Mouse (Mus musculus) lung, postnatal 0 days (tissue): ENCODE data around the gene March8. TPM values are rescaled to one million over a fixed set of nuclear protein-coding genes. Genes with fewer than 3 reads are reported as not detected.

Experiments
- ATAC-seq: fragments of 200-750 bp; cut with Nextera tagmentation; 2 replicates; pipeline ENCODE4 v1.8.0; 2017; ENCODE audit warnings: moderate library complexity
- DNase-seq: peaks from one replicate; pipeline ENCODE4 v3.0.0-alpha.2; 2016; ENCODE audit warnings: low spot score
- H3K27ac ChIP-seq: fragments of 300-500 bp; sonication (generic); 2 replicates; pipeline ENCODE4 v1.5.1; 2014; ENCODE audit warnings: antibody characterized with exemption, mild to moderate bottlenecking, low read length, mixed read lengths
- H3K27me3 ChIP-seq: fragments of 300-500 bp; sonication (generic); replicated peaks from 2 replicates; pipeline ENCODE4 v1.6.1; 2014; ENCODE audit warnings: low read length, mixed read lengths; ENCODE audit not compliant: insufficient read depth
- H3K36me3 ChIP-seq: fragments of 300-500 bp; sonication (generic); 2 replicates; pipeline ENCODE4 v1.6.1; 2014; ENCODE audit warnings: low read length, mixed read lengths; ENCODE audit not compliant: insufficient read depth
- H3K4me1 ChIP-seq: fragments of 300-500 bp; sonication (generic); 2 replicates; pipeline ENCODE4 v1.6.1; 2014; ENCODE audit warnings: antibody characterized with exemption, low read depth, low read length, mixed read lengths; ENCODE audit not compliant: insufficient read depth
- H3K4me2 ChIP-seq: fragments of 300-500 bp; sonication (generic); replicated peaks from 2 replicates; pipeline ENCODE4 v1.6.1; 2014; ENCODE audit warnings: low read depth, mild to moderate bottlenecking, low read length, moderate library complexity, mixed read lengths
- H3K4me3 ChIP-seq: fragments of 300-500 bp; sonication (generic); 2 replicates; pipeline ENCODE4 v1.5.1; 2014; ENCODE audit warnings: low read depth, low read length
- H3K9ac ChIP-seq: fragments of 300-500 bp; sonication (generic); replicated peaks from 2 replicates; pipeline ENCODE4 v1.6.1; 2014; ENCODE audit warnings: low read depth, mild to moderate bottlenecking
- H3K9me3 ChIP-seq: fragments of 300-500 bp; sonication (generic); 2 replicates; pipeline ENCODE4 v1.6.1; 2016; ENCODE audit warnings: low read length, mixed read lengths
- CTCF ChIP-seq: IDR thresholded peaks from 2 replicates; pipeline ENCODE4 v1.5.1; 2016; ENCODE audit warnings: antibody characterized with exemption, mild to moderate bottlenecking
- EP300 ChIP-seq: IDR thresholded peaks from 2 replicates; pipeline ENCODE4 v1.6.1; 2016; ENCODE audit warnings: antibody characterized with exemption, mild to moderate bottlenecking, control low read depth
- WGBS: fragments of 180-500 bp; shearing (Covaris S2); extraction: QIAGEN DNeasy Blood & Tissue Kit; methylation state at CpG from one replicate; pipeline ENCODE4 v1.1.7; 2014; 5-methylcytosine and 5-hydroxymethylcytosine counted together
- polyA plus RNA-seq: library from polyadenylated mRNA; unstranded; fragments of >200 nt; fragmentation: Nextera tagmentation; extraction: Ambion mirVana; gene quantifications from 2 replicates; pipeline ENCODE4 v1.2.1, GENCODE M21; 2015

March8 gene
- polyA plus RNA-seq, 1 experiment from 2014 or later = 26.4 TPM

GRCm38 (mm10) chr6:116367971-116368370 is 30.1 kb downstream of the March8 start:
- Histone ChIP-seq H3K4me3 (no peak overlapping the region), H3K4me1 (no peaks in the 10 kb centered on the region), H3K27me3 (no peaks in the 10 kb centered on the region), H3K4me2 (no peak overlapping the region), H3K36me3 (no peaks in the 10 kb centered on the region), H3K9me3 (no peaks in the 10 kb centered on the region), H3K9ac (no peak overlapping the region), H3K27ac (no peak overlapping the region)
- DNase-seq = no peak
- TF ChIP-seq CTCF (no peak), EP300 (no peak)
- no peak for ATAC-seq
- 77% methylated on average over 11 of the region's 11 CpGs for WGBS

GRCm38 (mm10) chr6:116369811-116370210 is 32.0 kb downstream of the March8 start:
- H3K4me2 ChIP-seq = no peak overlapping the region
- no peaks in the 10 kb centered on the region; the same call in 1 of the 2 replicates for H3K4me1 ChIP-seq
- H3K36me3 ChIP-seq = no peaks in the 10 kb centered on the region
- H3K9me3 ChIP-seq = no peaks in the 10 kb centered on the region
- DNase-seq (no peak), ATAC-seq (no peak)
- no peak overlapping the region for H3K9ac ChIP-seq
- TF ChIP-seq CTCF = no peak
- TF ChIP-seq EP300 = no peak
- no peaks in the 10 kb centered on the region for H3K27me3 ChIP-seq
- 92% methylated on average over 1 of the region's 1 CpGs for WGBS
- H3K27ac ChIP-seq = no peak overlapping the region
- no peak overlapping the region for H3K4me3 ChIP-seq

- Histone ChIP-seq H3K4me2 (no peak overlapping the region), H3K9me3 (no peaks in the 10 kb centered on the region), H3K9ac (no peak overlapping the region), H3K27me3 (no peaks in the 10 kb centered on the region), H3K4me1 (no peaks in the 10 kb centered on the region; the same call in 1 of the 2 replicates), H3K4me3 (no peak overlapping the region), H3K36me3 (no peaks in the 10 kb centered on the region), H3K27ac (no peak overlapping the region)
- DNase-seq (no peak), ATAC-seq (peak; percentile 32; the same call in 1 of the 2 replicates)
- TF ChIP-seq CTCF = no peak
- TF ChIP-seq EP300 = no peak
- 61% methylated on average over 6 of the region's 6 CpGs for WGBS
Measured at GRCm38 (mm10) chr6:116370216-116370976, 32.6 kb downstream of the March8 start.

- DNase-seq (no peak), ATAC-seq (no peak)
- H3K27ac ChIP-seq = no peak overlapping the region
- H3K27me3 ChIP-seq = no peaks in the 10 kb centered on the region
- H3K9ac ChIP-seq = no peak overlapping the region
- no peak overlapping the region for H3K4me2 ChIP-seq
- WGBS = 92% methylated on average over 3 of the region's 3 CpGs
- TF ChIP-seq CTCF (no peak), EP300 (no peak)
- no peaks in the 10 kb centered on the region for H3K36me3 ChIP-seq
- no peaks in the 10 kb centered on the region for H3K9me3 ChIP-seq
- no peak overlapping the region for H3K4me3 ChIP-seq
- no peaks in the 10 kb centered on the region; the same call in 1 of the 2 replicates for H3K4me1 ChIP-seq
Measured at GRCm38 (mm10) chr6:116371500-116371899, 33.7 kb downstream of the March8 start.

- Histone ChIP-seq H3K4me3 (no peak overlapping the region), H3K27me3 (no peaks in the 10 kb centered on the region), H3K36me3 (no peaks in the 10 kb centered on the region), H3K9me3 (no peaks in the 10 kb centered on the region), H3K4me2 (no peak overlapping the region), H3K4me1 (no peaks in the 10 kb centered on the region; the same call in 1 of the 2 replicates), H3K9ac (no peak overlapping the region), H3K27ac (no peak overlapping the region)
- ATAC-seq = no peak
- no peak for TF ChIP-seq EP300
- no peak for TF ChIP-seq CTCF
- DNase-seq = peak; percentile 29
- 62% methylated on average over 1 of the region's 1 CpGs for WGBS
Measured at GRCm38 (mm10) chr6:116374136-116374535, 36.3 kb downstream of the March8 start.

GRCm38 (mm10) chr6:116374618-116375017 is 36.8 kb downstream of the March8 start:
- H3K9ac ChIP-seq = no peak overlapping the region
- H3K4me2 ChIP-seq = no peak overlapping the region
- ATAC-seq = no peak; the same call in 1 of the 2 replicates
- H3K27ac ChIP-seq = no peak overlapping the region
- DNase-seq = no peak
- no peaks in the 10 kb centered on the region for H3K36me3 ChIP-seq
- no peaks in the 10 kb centered on the region; the same call in 1 of the 2 replicates for H3K4me1 ChIP-seq
- no peaks in the 10 kb centered on the region for H3K9me3 ChIP-seq
- no peak overlapping the region for H3K4me3 ChIP-seq
- H3K27me3 ChIP-seq = no peaks in the 10 kb centered on the region
- TF ChIP-seq EP300 = no peak
- TF ChIP-seq CTCF = no peak
